Mouse (Mus musculus) kidney, adult 2 months (tissue): ENCODE measurements around the gene Pex13. TPM values are rescaled to one million over a fixed set of nuclear protein-coding genes. Genes with fewer than 3 reads are reported as not detected.

ENCODE experiments used
- DNase-seq: peaks from one replicate; pipeline ENCODE4 v3.0.0; 2021
- H3K27ac ChIP-seq: fragments of 200-500 bp; 2 replicates; pipeline ENCODE4 v1.5.1; 2012; ENCODE audit warnings: low read depth, low read length, control low read depth, inconsistent platforms; ENCODE audit not compliant: insufficient read depth
- H3K27me3 ChIP-seq: fragments of 200-500 bp; replicated peaks from 2 replicates; pipeline ENCODE4 v1.6.1; 2012; ENCODE audit warnings: mild to moderate bottlenecking, moderate library complexity, low read length, inconsistent platforms; ENCODE audit not compliant: control insufficient read depth, insufficient read depth
- H3K36me3 ChIP-seq: fragments of 200-500 bp; 2 replicates; pipeline ENCODE4 v1.6.1; 2012; ENCODE audit warnings: mild to moderate bottlenecking, moderate library complexity, low read length, inconsistent platforms; ENCODE audit not compliant: control insufficient read depth, insufficient read depth
- H3K4me1 ChIP-seq: fragments of 200-500 bp; 2 replicates; pipeline ENCODE4 v1.6.1; 2011; ENCODE audit warnings: low read length; ENCODE audit not compliant: control insufficient read depth, insufficient read depth
- H3K4me3 ChIP-seq: fragments of 200-500 bp; 2 replicates; pipeline ENCODE4 v1.5.1; 2011; ENCODE audit warnings: mild to moderate bottlenecking, low read depth, low read length, control low read depth; ENCODE audit not compliant: insufficient read depth
- CTCF ChIP-seq: fragments of 200-500 bp; conservative IDR thresholded peaks from 2 replicates; pipeline ENCODE4 v1.5.1; 2011; ENCODE audit warnings: low read depth, mild to moderate bottlenecking, control low read depth, low read length, moderate library complexity, mixed read lengths; ENCODE audit not compliant: insufficient read depth, insufficient read length
- POLR2A ChIP-seq: fragments of 200-500 bp; IDR thresholded peaks from one replicate; pipeline ENCODE4 v1.6.1; 2011; ENCODE audit warnings: low read depth, low read length, control low read depth
- WGBS: fragments of 180-500 bp; shearing (Covaris S2); methylation state at CpG from one replicate; pipeline ENCODE4 v1.1.7; 2018; 5-methylcytosine and 5-hydroxymethylcytosine counted together
- polyA plus RNA-seq: library from polyadenylated mRNA; depleted of rRNA; stranded (reverse); fragments of >200 nt; gene quantifications from 2 replicates; pipeline ENCODE4 v1.2.3, GENCODE M21; 2012

Pex13 gene
- polyA plus RNA-seq, 1 experiment, result 11.5 TPM

DNA sequence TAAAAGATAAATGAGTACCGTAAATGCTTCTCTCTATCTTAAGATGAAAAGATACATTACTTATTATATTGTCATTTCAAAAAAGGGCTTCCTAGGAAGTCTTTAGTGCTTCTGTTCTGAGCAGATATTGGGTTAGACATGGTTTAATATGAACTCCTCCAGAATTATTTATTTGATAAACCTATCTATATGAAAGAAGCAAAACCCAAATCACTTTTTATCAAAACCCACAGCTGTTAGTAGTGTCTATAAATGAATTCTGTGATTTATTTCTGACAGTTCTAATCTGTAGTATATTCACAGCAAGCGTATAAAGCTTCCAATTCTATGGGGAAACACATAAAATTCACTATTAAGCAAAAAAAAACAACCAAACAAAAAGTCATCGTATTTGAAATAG lies 17.9 kb downstream of the Pex13 start:
- no peak for DNase-seq
- WGBS, result 95% methylated on average over 3 of the region's 3 CpGs

GRCm38 (mm10) chr11:23647431-23647830 lies 18.3 kb downstream of the Pex13 start:
- no peak for DNase-seq
- TF ChIP-seq CTCF, result no peak
- TF ChIP-seq POLR2A, result no peak
- H3K27ac ChIP-seq, result no peak overlapping the region
- H3K36me3 ChIP-seq, result peaks cover 4% of the 10 kb centered on the region; the same call in 1 of the 2 replicates
- no peaks in the 10 kb centered on the region for H3K27me3 ChIP-seq
- no peak overlapping the region for H3K4me3 ChIP-seq
- H3K4me1 ChIP-seq, result no peaks in the 10 kb centered on the region

More for the DNA sequence above, 17.9 kb downstream of the Pex13 start:
- Histone ChIP-seq H3K4me1 (no peaks in the 10 kb centered on the region), H3K27me3 (no peaks in the 10 kb centered on the region), H3K4me3 (no peak overlapping the region), H3K27ac (no peak overlapping the region), H3K36me3 (peaks cover 4% of the 10 kb centered on the region; the same call in 1 of the 2 replicates)
- no peak for TF ChIP-seq CTCF

- TF ChIP-seq CTCF (no peak), POLR2A (no peak)
- Histone ChIP-seq H3K36me3 (no peaks in the 10 kb centered on the region), H3K4me1 (no peaks in the 10 kb centered on the region), H3K27me3 (no peaks in the 10 kb centered on the region), H3K4me3 (no peak overlapping the region), H3K27ac (no peak overlapping the region)
- 80% methylated on average over 8 of the region's 8 CpGs for whole genome bisulfite sequencing
- DNase-seq, result no peak
These were observed 31.2 kb downstream of the Pex13 start for GRCm38 (mm10) chr11:23634573-23634972.

DNA sequence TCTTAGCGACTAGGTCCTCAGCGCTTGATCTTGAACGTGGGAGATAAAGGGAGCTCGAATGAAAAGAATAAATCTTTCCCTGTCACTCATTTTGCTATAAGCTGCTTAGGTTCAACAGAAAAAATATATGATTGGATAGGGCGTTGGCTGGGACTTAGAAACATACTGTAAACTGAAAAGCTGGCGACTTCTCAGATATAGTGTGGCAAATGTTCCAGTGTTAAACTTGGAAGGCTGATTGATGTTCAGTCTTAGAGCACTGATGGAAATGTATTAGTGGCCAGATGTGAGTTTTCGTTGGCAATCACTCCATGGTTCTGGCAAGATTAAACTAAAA lies 31.9 kb downstream of the Pex13 start:
- TF ChIP-seq POLR2A (no peak), CTCF (no peak)
- Histone ChIP-seq H3K36me3 (no peaks in the 10 kb centered on the region), H3K27me3 (no peaks in the 10 kb centered on the region), H3K27ac (no peak overlapping the region), H3K4me1 (no peaks in the 10 kb centered on the region), H3K4me3 (peak overlapping the region; percentile 46)
- no peak for DNase-seq
- WGBS, result 4% methylated on average over 7 of the region's 7 CpGs

DNA sequence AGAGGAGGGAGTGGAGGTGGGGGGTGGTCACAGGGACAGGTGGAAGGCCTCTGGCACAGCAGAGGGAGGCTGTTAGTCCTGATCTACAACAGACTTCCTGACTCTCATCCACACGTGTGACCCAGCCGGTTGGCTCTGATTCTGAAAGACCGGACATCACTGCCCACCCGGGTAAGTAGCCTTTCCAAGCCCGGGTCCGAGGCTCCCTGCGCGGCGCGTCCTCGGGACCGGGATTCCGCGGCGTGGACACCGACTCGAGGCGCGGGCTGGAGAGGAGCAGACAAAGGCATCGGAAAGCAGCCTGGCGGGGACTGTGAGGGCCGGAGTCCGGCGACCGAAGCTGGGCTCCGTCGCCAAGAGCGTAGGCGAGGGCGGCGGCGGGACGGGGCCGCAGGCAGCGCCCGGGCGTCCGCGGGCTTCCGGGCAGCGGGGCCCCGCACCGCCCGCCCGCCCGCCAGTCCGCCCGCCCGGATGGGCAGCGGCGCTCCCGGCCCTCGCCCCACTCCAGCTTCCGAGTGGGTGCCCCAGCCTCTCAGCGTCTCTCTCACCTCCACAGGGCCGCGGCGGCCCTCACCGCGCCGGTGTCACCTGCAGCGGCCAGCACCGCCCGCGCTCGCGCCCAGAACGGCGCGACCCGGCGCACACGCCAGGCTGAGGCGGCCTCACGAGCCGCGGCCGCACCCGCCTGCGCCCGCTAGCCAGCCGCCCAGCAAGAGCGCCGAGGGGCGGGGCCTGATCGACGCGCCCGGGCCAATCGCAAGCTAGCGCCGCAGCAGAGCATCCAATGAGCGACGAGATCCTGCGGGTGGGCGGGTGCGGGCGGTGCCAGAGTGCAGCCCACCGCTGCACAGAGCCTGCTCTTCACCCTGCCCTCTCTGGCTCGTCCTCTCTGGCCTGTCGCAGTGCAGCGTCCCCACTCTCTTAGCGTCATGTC lies 32.5 kb downstream of the Pex13 start, which contains the start of gene 0610010F05Rik:
0610010F05Rik (minus strand) TSS at position 695 of the 934 bp plus-strand sequence.
- TF ChIP-seq CTCF (no peak), POLR2A (peak; percentile 46)
- WGBS, result 1% methylated on average over 99 of the region's 103 CpGs

GRCm38 (mm10) chr11:23630664-23631063 lies 35.1 kb downstream of the Pex13 start:
- TF ChIP-seq CTCF (no peak), POLR2A (no peak)
- DNase-seq, result no peak
- no peak overlapping the region for H3K4me3 ChIP-seq
- no peaks in the 10 kb centered on the region for H3K27me3 ChIP-seq
- no peaks in the 10 kb centered on the region for H3K4me1 ChIP-seq
- H3K27ac ChIP-seq, result no peak overlapping the region
- H3K36me3 ChIP-seq, result no peaks in the 10 kb centered on the region

More for the DNA sequence above, 32.5 kb downstream of the Pex13 start, which contains the start of gene 0610010F05Rik:
- H3K36me3 ChIP-seq, result no peaks in the 10 kb centered on the region
- H3K4me3 ChIP-seq, result peak within 1 kb of the TSS; percentile 80
- H3K4me1 ChIP-seq, result no peaks in the 10 kb centered on the region
- DNase-seq, result peak; percentile 92
- no peak within 1 kb of the TSS for H3K27ac ChIP-seq
- H3K27me3 ChIP-seq, result no peaks in the 10 kb centered on the region

- no peaks in the 10 kb centered on the region for H3K36me3 ChIP-seq
- TF ChIP-seq POLR2A (no peak), CTCF (no peak)
- no peaks in the 10 kb centered on the region for H3K4me1 ChIP-seq
- no peak for DNase-seq
- 86% methylated on average over 5 of the region's 5 CpGs for WGBS
- no peak overlapping the region for H3K4me3 ChIP-seq
- H3K27me3 ChIP-seq, result no peaks in the 10 kb centered on the region
- no peak overlapping the region for H3K27ac ChIP-seq
These were observed 46.8 kb downstream of the Pex13 start for GRCm38 (mm10) chr11:23618995-23619394.
